Mouse (Mus musculus) liver, postnatal 0 days (tissue): ENCODE data around the gene Capg.

Experiments used
- CTCF ChIP-seq: sonication (generic); IDR thresholded peaks from 2 replicates; pipeline ENCODE4 v1.5.1; 2016; ENCODE audit warnings: antibody characterized with exemption, low read depth
- EP300 ChIP-seq: IDR thresholded peaks from 2 replicates; pipeline ENCODE4 v1.6.1; 2016; ENCODE audit warnings: antibody characterized with exemption, low read depth, mild to moderate bottlenecking

GRCm38 (mm10) chr6:72522288-72522687 is 21.9 kb upstream of the Capg start:
- no peak for TF ChIP-seq EP300
- no peak for TF ChIP-seq CTCF
